38 mouse cellular contexts compared by ENCODE assay signal in genomic region chr2:25504538-25504937, GRCm38 (mm10). TPM values are rescaled to one million over a fixed set of nuclear protein-coding genes. Genes with fewer than 3 reads are reported as not detected.
"Had no signal": no experiment of that assay in that cellular context is flagged by ENCODE, and none has a peak within 500 bp of the region (broad histone marks: within the 10 kb centered on the region; RNA-seq: fewer than 3 reads in every experiment).

No protein-coding gene starts in this region.

- H3K9ac ChIP-seq: heart, embryonic 12.5 days; hindbrain, embryonic 12.5 days; hindbrain, embryonic 14.5 days; limb, embryonic 12.5 days; liver, embryonic 13.5 days; liver, embryonic 15.5 days had no signal

- H3K4me3 ChIP-seq: gastrocnemius, adult 2 months; heart, adult 2 months; heart, embryonic 12.5 days; hindbrain, embryonic 10.5 days; hindbrain, embryonic 12.5 days; intestine, embryonic 15.5 days; layer of hippocampus, adult 2 months; left cerebral cortex, adult 2 months; limb, embryonic 10.5 days; limb, embryonic 12.5 days; liver, embryonic 13.5 days; liver, embryonic 15.5 days had no signal

- H3K27ac ChIP-seq: gastrocnemius, adult 2 months; heart, adult 2 months; hindbrain, embryonic 10.5 days; hindbrain, embryonic 12.5 days; hindbrain, embryonic 14.5 days; intestine, embryonic 15.5 days; kidney, postnatal 0 days; layer of hippocampus, adult 2 months; left cerebral cortex, adult 2 months; limb, embryonic 10.5 days; limb, embryonic 12.5 days; liver, embryonic 13.5 days; liver, embryonic 15.5 days had no signal

- H3K9me3 ChIP-seq: heart, embryonic 12.5 days; hindbrain, embryonic 10.5 days; hindbrain, embryonic 12.5 days; intestine, embryonic 15.5 days; limb, embryonic 10.5 days; limb, embryonic 12.5 days; liver, embryonic 13.5 days; liver, embryonic 15.5 days had no signal

- ATAC-seq: hindbrain, embryonic 16.5 days; inflammation-experienced regulatory T-cells, adult 6 months; intestine, embryonic 15.5 days; intestine, postnatal 0 days had no signal

- DNase-seq: gastrocnemius, adult 2 months; gastrocnemius, postnatal 10 days; gastrocnemius, postnatal 25 days; heart, adult 2 months; heart, postnatal 10 days; heart, postnatal 4 days; kidney, adult 18-20 months; kidney, adult 8-10 months; kidney, postnatal 14 days; kidney, postnatal 4 days; liver; liver, embryonic 13.5 days had no signal

- H3K4me2 ChIP-seq: heart, embryonic 12.5 days; hindbrain, embryonic 12.5 days; hindbrain, embryonic 14.5 days; intestine, embryonic 15.5 days; limb, embryonic 12.5 days; liver, embryonic 11.5 days; liver, embryonic 13.5 days; liver, embryonic 15.5 days had no signal

- H3K27me3 ChIP-seq: heart, embryonic 12.5 days; hindbrain, embryonic 12.5 days; intestine, embryonic 15.5 days; limb, embryonic 12.5 days; liver, embryonic 13.5 days; liver, embryonic 15.5 days had no signal

RNA-seq across cellular contexts. Expression of gene Lcn12, which starts 10.8 kb away (rescaled TPM):
- total RNA-seq: gastrocnemius, adult 2 months; gastrocnemius, postnatal 10 days; gastrocnemius, postnatal 25 days; gastrocnemius, postnatal 4 days; granulocyte monocyte progenitor cell, adult 5-6 weeks; heart, adult 2 months; heart, postnatal 10 days; heart, postnatal 25 days; heart, postnatal 4 days; layer of hippocampus, adult 2 months; layer of hippocampus, postnatal 10 days; layer of hippocampus, postnatal 25 days; left cerebral cortex, adult 2 months; left cerebral cortex, postnatal 14 days; left cerebral cortex, postnatal 36 days had no signal
- polyA plus RNA-seq: heart, adult 2 months; heart, embryonic 12.5 days; heart, embryonic 14.5 days; heart, embryonic 16.5 days; hindbrain, embryonic 10.5 days; hindbrain, embryonic 12.5 days; hindbrain, embryonic 14.5 days; hindbrain, embryonic 16.5 days; inflammation-experienced regulatory T-cells, adult 6 months; intestine, embryonic 15.5 days; kidney, embryonic 14.5 days; kidney, postnatal 0 days; limb, embryonic 10.5 days; limb, embryonic 12.5 days; limb, embryonic 14.5 days; liver, embryonic 11.5 days; liver, embryonic 13.5 days; liver, embryonic 15.5 days had no signal

RNA-seq across cellular contexts. Expression of gene Ptgds, which starts 34.7 kb away (rescaled TPM):
- total RNA-seq: gastrocnemius, adult 2 months; gastrocnemius, postnatal 25 days had no signal
- polyA plus RNA-seq: inflammation-experienced regulatory T-cells, adult 6 months; limb, embryonic 10.5 days; liver, embryonic 11.5 days had no signal
